Mouse (Mus musculus) neural tube, embryonic 14.5 days (tissue): ENCODE data around the gene Spock3. TPM values are rescaled to one million over a fixed set of nuclear protein-coding genes. Genes with fewer than 3 reads are reported as not detected.

Source experiments
- ATAC-seq: fragments of 200-750 bp; cut with Nextera tagmentation; 2 replicates; pipeline ENCODE4 v1.8.0; 2017; ENCODE audit warnings: low read depth, mild to moderate bottlenecking, moderate TSS enrichment, moderate library complexity
- H3K27ac ChIP-seq: fragments of 300-500 bp; sonication (generic); 2 replicates; pipeline ENCODE4 v1.5.1; 2014; ENCODE audit warnings: low read depth, mild to moderate bottlenecking, control low read depth, low read length, moderate library complexity, mixed read lengths
- H3K27me3 ChIP-seq: fragments of 300-500 bp; sonication (generic); 2 replicates; pipeline ENCODE4 v1.6.1; 2014; ENCODE audit warnings: low read length; ENCODE audit not compliant: control insufficient read depth, insufficient read depth
- H3K36me3 ChIP-seq: fragments of 300-500 bp; sonication (generic); 2 replicates; pipeline ENCODE4 v1.6.1; 2014; ENCODE audit warnings: low read length, mixed read lengths; ENCODE audit not compliant: control insufficient read depth, insufficient read depth
- H3K4me1 ChIP-seq: fragments of 300-500 bp; sonication (generic); 2 replicates; pipeline ENCODE4 v1.6.1; 2014; ENCODE audit warnings: low read length; ENCODE audit not compliant: control insufficient read depth, insufficient read depth
- H3K4me2 ChIP-seq: fragments of 300-500 bp; sonication (generic); 2 replicates; pipeline ENCODE4 v1.6.1; 2014; ENCODE audit warnings: mild to moderate bottlenecking, low read depth, low read length, control low read depth
- H3K4me3 ChIP-seq: fragments of 300-500 bp; sonication (generic); 2 replicates; pipeline ENCODE4 v1.5.1; 2014; ENCODE audit warnings: low read depth, low read length, control low read depth, mixed read lengths
- H3K9ac ChIP-seq: fragments of 300-500 bp; sonication (generic); replicated peaks from 2 replicates; pipeline ENCODE4 v1.6.1; 2014; ENCODE audit warnings: low read depth, mild to moderate bottlenecking, control low read depth, low read length, mixed read lengths
- H3K9me3 ChIP-seq: fragments of 300-500 bp; sonication (generic); 2 replicates; pipeline ENCODE4 v1.6.1; 2016; ENCODE audit warnings: low read length; ENCODE audit not compliant: control insufficient read depth
- WGBS: fragments of 180-500 bp; shearing (Covaris S2); extraction: QIAGEN DNeasy Blood & Tissue Kit; methylation state at CpG from one replicate; pipeline ENCODE4 v1.1.7; 2014; 5-methylcytosine and 5-hydroxymethylcytosine counted together
- polyA plus RNA-seq: library from polyadenylated mRNA; unstranded; fragments of >200 nt; fragmentation: Nextera tagmentation; extraction: Ambion mirVana; gene quantifications from 2 replicates; pipeline ENCODE4 v1.2.1, GENCODE M21; 2014

Gene Spock3
- polyA plus RNA-seq, 1 experiment from 2014 or later, result 193 TPM

GRCm38 (mm10) chr8:63368580-63368979 lies 417.8 kb downstream of the Spock3 start:
- no peaks in the 10 kb centered on the region for H3K4me1 ChIP-seq
- H3K27me3 ChIP-seq, result no peaks in the 10 kb centered on the region
- H3K4me3 ChIP-seq, result no peak overlapping the region
- H3K36me3 ChIP-seq, result no peaks in the 10 kb centered on the region
- H3K9ac ChIP-seq, result no peak overlapping the region
- H3K9me3 ChIP-seq, result no peaks in the 10 kb centered on the region
- H3K4me2 ChIP-seq, result no peak overlapping the region
- no peak overlapping the region for H3K27ac ChIP-seq
- no peak for ATAC-seq
- WGBS, result 72% methylated on average over 6 of the region's 6 CpGs

GRCm38 (mm10) chr8:63397659-63398058 lies 446.9 kb downstream of the Spock3 start:
- Histone ChIP-seq H3K9ac (no peak overlapping the region), H3K27ac (no peak overlapping the region), H3K4me1 (no peaks in the 10 kb centered on the region), H3K4me3 (no peak overlapping the region), H3K27me3 (no peaks in the 10 kb centered on the region), H3K9me3 (no peaks in the 10 kb centered on the region), H3K4me2 (no peak overlapping the region), H3K36me3 (no peaks in the 10 kb centered on the region)
- no peak for ATAC-seq
